Mouse (Mus musculus): ENCODE results near the gene Arhgap24.

Arhgap24 gene

DNA sequence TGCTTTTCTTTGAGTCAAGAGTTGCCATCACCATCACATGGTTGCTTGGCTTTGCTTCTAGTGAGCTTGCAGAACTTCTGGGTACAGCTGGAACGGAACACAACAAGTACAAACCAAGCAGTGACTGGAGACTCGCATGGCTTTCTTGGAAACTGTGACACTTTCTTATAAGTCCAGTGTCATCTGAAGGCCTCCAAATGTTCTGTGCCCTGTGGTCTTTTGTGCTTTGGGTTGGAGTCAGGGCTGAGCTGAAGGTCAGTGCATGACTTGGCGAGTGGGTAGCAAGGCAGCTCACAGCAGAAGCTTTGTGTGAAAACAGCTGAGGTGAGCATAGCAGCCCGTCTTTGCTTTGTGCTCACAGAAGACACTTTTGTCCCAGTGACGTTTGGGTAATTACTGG lies 87.6 kb downstream of the Arhgap24 start:
- in situ Hi-C loops (cut with MboI; ENCODE audit: unreplicated experiment in 2 of 2) = no loop called here

GRCm38 (mm10) chr5:102571445-102571844 lies 90.3 kb downstream of the Arhgap24 start:
- in situ Hi-C loops (cut with MboI; ENCODE audit: unreplicated experiment in 2 of 2) = no loop called here

GRCm38 (mm10) chr5:102576750-102577149 lies 95.6 kb downstream of the Arhgap24 start:
- in situ Hi-C loops (cut with MboI; ENCODE audit: unreplicated experiment in 2 of 2) = no loop called here

DNA sequence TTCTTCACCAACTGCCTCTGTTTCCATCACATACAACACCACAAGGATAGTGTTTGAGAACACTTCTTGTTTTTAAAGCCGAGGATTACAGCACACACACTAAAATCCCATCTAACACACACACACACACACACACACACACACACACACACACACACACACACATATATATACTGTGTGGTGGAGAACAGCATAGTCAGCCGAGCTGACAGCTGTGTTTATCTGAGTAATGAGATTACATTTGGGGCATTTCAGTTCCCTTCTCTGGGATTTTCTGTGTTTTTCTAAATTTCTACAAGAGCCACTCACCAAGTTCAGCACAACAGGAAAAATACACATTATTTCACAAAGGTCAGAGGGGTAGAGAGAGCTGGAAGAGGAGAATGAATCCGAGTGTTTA lies 96.5 kb downstream of the Arhgap24 start:
- in situ Hi-C loops (cut with MboI; ENCODE audit: unreplicated experiment in 2 of 2) = no loop called here

DNA sequence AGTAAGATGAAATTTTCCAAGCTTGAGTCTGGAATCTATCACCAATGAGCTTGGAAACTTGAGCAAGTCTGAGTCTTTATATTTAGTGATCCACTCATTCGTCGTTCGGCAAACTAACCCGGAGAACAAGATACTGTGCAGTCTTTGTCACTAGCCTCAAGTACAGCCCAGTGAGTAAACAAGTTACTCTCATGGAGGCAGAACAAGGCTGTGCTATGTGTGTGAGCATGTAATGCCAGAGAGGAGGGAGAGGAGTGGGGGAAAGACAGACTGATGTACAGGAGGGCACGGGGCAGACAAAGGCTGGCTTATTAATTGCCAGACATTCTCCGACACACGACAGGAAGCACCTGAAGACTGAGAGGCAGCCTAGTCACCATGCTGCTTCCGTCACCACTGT lies 97.2 kb downstream of the Arhgap24 start:
- in situ Hi-C loops (cut with MboI; ENCODE audit: unreplicated experiment in 2 of 2) = no loop called here

GRCm38 (mm10) chr5:102582864-102583410 lies 101.7 kb downstream of the Arhgap24 start:
- in situ Hi-C loops (cut with MboI; ENCODE audit: unreplicated experiment in 2 of 2) = no loop called here

- in situ Hi-C loops (cut with MboI; ENCODE audit: unreplicated experiment in 2 of 2) = no loop called here
Measured at GRCm38 (mm10) chr5:102591422-102591821, 110.2 kb downstream of the Arhgap24 start.

DNA sequence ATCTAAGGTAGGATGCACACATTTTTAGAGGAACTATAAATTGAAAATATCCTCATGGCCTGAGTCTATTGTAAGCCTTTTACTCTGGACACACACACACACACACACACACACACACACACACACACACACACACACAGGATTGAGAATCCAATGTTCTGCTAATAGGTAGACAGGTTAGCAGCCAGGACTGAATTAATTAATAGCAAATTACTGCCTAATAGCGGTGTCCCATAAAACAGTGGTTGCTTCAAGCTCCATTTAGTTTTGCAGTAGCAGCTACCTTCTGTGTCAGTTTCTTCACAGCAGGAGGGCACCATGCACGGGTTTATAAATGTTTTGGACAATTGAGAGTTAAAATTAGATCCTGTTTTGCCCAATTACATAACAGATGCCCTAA lies 111.9 kb downstream of the Arhgap24 start:
- in situ Hi-C loops (cut with MboI; ENCODE audit: unreplicated experiment in 2 of 2) = no loop called here

GRCm38 (mm10) chr5:102599102-102599501 lies 117.9 kb downstream of the Arhgap24 start:
- in situ Hi-C loops (cut with MboI; ENCODE audit: unreplicated experiment in 2 of 2) = no loop called here

- in situ Hi-C loops (cut with MboI; ENCODE audit: unreplicated experiment in 2 of 2) = no loop called here
Measured at GRCm38 (mm10) chr5:102613571-102613970, 132.4 kb downstream of the Arhgap24 start.

GRCm38 (mm10) chr5:102614081-102614480 lies 132.9 kb downstream of the Arhgap24 start:
- in situ Hi-C loops (cut with MboI; ENCODE audit: unreplicated experiment in 2 of 2) = no loop called here

- in situ Hi-C loops (cut with MboI; ENCODE audit: unreplicated experiment in 2 of 2) = no loop called here
Measured at GRCm38 (mm10) chr5:102615249-102615648, 134.1 kb downstream of the Arhgap24 start.

DNA sequence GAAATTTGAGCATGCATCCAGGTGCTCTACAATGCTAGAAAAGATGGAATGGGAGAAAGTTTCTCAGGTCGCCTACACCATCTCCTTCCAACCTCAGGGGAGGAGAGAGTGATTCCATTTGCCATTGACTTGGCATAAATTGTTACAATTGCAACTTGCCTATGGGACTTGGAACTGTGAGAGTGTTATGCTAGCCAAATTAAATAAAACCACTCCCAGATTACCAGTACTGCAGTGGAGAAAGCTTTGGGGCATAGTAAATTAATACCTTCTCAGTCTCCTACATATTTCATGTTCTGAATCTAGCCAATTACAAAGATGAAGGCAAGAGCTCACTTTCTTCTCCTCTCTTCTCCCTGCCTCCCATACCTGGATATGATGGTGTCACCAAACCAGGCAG lies 139.8 kb downstream of the Arhgap24 start:
- in situ Hi-C loops (cut with MboI; ENCODE audit: unreplicated experiment in 2 of 2) = no loop called here

GRCm38 (mm10) chr5:102623807-102624435 lies 142.7 kb downstream of the Arhgap24 start:
- in situ Hi-C loops (cut with MboI; ENCODE audit: unreplicated experiment in 2 of 2) = no loop called here

DNA sequence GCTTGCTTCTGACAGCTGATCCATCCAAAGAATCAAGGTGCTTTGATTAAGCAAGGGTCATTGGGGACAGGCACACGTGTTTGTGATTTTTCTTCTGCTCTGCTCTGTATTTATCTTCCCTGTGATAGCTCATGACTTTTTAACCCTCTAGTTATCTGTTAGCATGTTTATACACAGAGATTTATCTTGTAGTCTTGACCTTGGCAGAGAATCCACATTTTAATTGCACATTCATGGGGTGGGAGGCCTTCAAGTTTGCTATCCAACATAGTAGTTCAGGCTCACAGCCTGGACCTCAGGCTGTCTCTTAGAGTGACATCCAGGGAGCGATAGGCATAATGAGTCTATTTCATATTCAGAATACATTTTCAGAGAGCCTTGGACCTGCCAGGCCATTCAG lies 145.5 kb downstream of the Arhgap24 start:
- in situ Hi-C loops (cut with MboI; ENCODE audit: unreplicated experiment in 2 of 2) = no loop called here

GRCm38 (mm10) chr5:102629362-102629771 lies 148.2 kb downstream of the Arhgap24 start:
- in situ Hi-C loops (cut with MboI; ENCODE audit: unreplicated experiment in 2 of 2) = no loop called here

DNA sequence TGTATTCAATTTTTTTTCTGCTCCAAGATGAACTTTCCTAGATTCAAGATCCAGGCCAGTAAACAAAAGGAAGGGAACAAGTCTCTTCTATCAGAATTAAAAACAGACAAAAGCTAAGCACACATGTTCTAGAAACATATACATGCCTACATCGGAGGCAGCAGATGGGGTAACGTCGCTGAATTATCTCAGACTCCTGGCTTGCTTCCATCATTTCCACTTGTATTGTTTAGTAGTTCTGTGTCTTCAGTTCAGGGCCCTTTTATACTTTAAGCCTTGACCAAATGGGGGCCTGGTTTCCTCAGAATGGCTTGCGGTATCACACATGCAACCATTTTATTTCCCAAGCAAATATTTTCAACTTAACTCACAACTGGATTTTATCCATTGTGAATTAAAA lies 154.4 kb downstream of the Arhgap24 start:
- in situ Hi-C loops (cut with MboI; ENCODE audit: unreplicated experiment in 2 of 2) = no loop called here

- in situ Hi-C loops (cut with MboI; ENCODE audit: unreplicated experiment in 2 of 2) = no loop called here
Measured at GRCm38 (mm10) chr5:102639782-102640559, 158.8 kb downstream of the Arhgap24 start.

- in situ Hi-C loops (cut with MboI; ENCODE audit: unreplicated experiment in 2 of 2) = no loop called here
Measured at GRCm38 (mm10) chr5:102643364-102643763, 162.2 kb downstream of the Arhgap24 start.

GRCm38 (mm10) chr5:102643820-102644219 lies 162.6 kb downstream of the Arhgap24 start:
- in situ Hi-C loops (cut with MboI; ENCODE audit: unreplicated experiment in 2 of 2) = no loop called here

- in situ Hi-C loops (cut with MboI; ENCODE audit: unreplicated experiment in 2 of 2) = no loop called here
Measured at GRCm38 (mm10) chr5:102659061-102659460, 177.9 kb downstream of the Arhgap24 start.

Measured in v-Abl transformed pro-B cells (cell line).